Mouse (Mus musculus): ENCODE measurements around the gene Gnl1. TPM values are rescaled to one million over a fixed set of nuclear protein-coding genes. Genes with fewer than 3 reads are reported as not detected.
A peak's percentile ranks its signal among the peaks of the same experiment; 100 is the strongest.

The Gnl1 gene
- polyA plus RNA-seq, 1 experiment from 2014 or later: 25.1 TPM

GRCm38 (mm10) chr17:35963279-35963678 is 16.4 kb upstream of the Gnl1 start:
- H3K9ac ChIP-seq (ENCODE audit: low read length): no peak overlapping the region
- WGBS: 91% methylated on average over 10 of the region's 10 CpGs
- no peaks in the 10 kb centered on the region for H3K27me3 ChIP-seq (ENCODE audit: control insufficient read depth, insufficient read depth, low read length)
- H3K4me2 ChIP-seq (replicated peaks; ENCODE audit: low read depth): no peak overlapping the region
- H3K4me1 ChIP-seq (replicated peaks; ENCODE audit: control insufficient read depth, insufficient read depth): no peaks in the 10 kb centered on the region
- H3K9me3 ChIP-seq (ENCODE audit: control insufficient read depth, low read length): no peaks in the 10 kb centered on the region
- no peak overlapping the region for H3K4me3 ChIP-seq (ENCODE audit: low read depth, low read length)
- peaks cover 44% of the 10 kb centered on the region for H3K36me3 ChIP-seq (ENCODE audit: control insufficient read depth, insufficient read depth, low read length)
- no peak overlapping the region for H3K27ac ChIP-seq (replicated peaks)
- ATAC-seq (ENCODE audit: low FRiP score, low TSS enrichment) (no peak), DNase-seq (ENCODE audit: low spot score) (no peak)
- TF ChIP-seq CTCF (IDR thresholded peaks at IDR 0.05; ENCODE audit: low read depth) (no peak), EP300 (optimal IDR thresholded peaks at IDR 0.05) (no peak)

GRCm38 (mm10) chr17:35967621-35968020 is 12.0 kb upstream of the Gnl1 start:
- 86% methylated on average over 2 of the region's 2 CpGs for WGBS
- DNase-seq (ENCODE audit: low spot score) (no peak), ATAC-seq (ENCODE audit: low FRiP score, low TSS enrichment) (no peak)
- Histone ChIP-seq H3K9me3 (ENCODE audit: control insufficient read depth, low read length) (no peaks in the 10 kb centered on the region), H3K27me3 (ENCODE audit: control insufficient read depth, insufficient read depth, low read length) (no peaks in the 10 kb centered on the region), H3K36me3 (ENCODE audit: control insufficient read depth, insufficient read depth, low read length) (peaks cover 16% of the 10 kb centered on the region; the same call in 1 of the 2 replicates), H3K9ac (ENCODE audit: low read length) (no peak overlapping the region), H3K27ac (replicated peaks) (no peak overlapping the region), H3K4me3 (ENCODE audit: low read depth, low read length) (no peak overlapping the region), H3K4me1 (replicated peaks; ENCODE audit: control insufficient read depth, insufficient read depth) (peaks cover 3% of the 10 kb centered on the region; the same call in 1 of the 2 replicates), H3K4me2 (replicated peaks; ENCODE audit: low read depth) (no peak overlapping the region)
- TF ChIP-seq EP300 (optimal IDR thresholded peaks at IDR 0.05) (no peak), CTCF (IDR thresholded peaks at IDR 0.05; ENCODE audit: low read depth) (no peak)

GRCm38 (mm10) chr17:35969418-35970389 is 9.9 kb upstream of the Gnl1 start, which contains the start of gene Abcf1:
Abcf1 (minus strand) TSS chr17:35969761.
- ATAC-seq (ENCODE audit: low FRiP score, low TSS enrichment): peak; percentile 93
- peak within 1 kb of the TSS; percentile 81 for H3K4me3 ChIP-seq (ENCODE audit: low read depth, low read length)
- peak; percentile 98 for DNase-seq (ENCODE audit: low spot score)

GRCm38 (mm10) chr17:35972131-35972530 is 7.5 kb upstream of the Gnl1 start:
- Histone ChIP-seq H3K9me3 (ENCODE audit: control insufficient read depth, low read length) (no peaks in the 10 kb centered on the region), H3K36me3 (ENCODE audit: control insufficient read depth, insufficient read depth, low read length) (peaks cover 3% of the 10 kb centered on the region; the same call in 1 of the 2 replicates), H3K9ac (ENCODE audit: low read length) (no peak overlapping the region), H3K27ac (replicated peaks) (no peak overlapping the region), H3K4me1 (replicated peaks; ENCODE audit: control insufficient read depth, insufficient read depth) (peaks cover 3% of the 10 kb centered on the region; the same call in 1 of the 2 replicates), H3K4me2 (replicated peaks; ENCODE audit: low read depth) (no peak overlapping the region), H3K4me3 (ENCODE audit: low read depth, low read length) (no peak overlapping the region), H3K27me3 (ENCODE audit: control insufficient read depth, insufficient read depth, low read length) (no peaks in the 10 kb centered on the region)
- no peak for DNase-seq (ENCODE audit: low spot score)
- 39% methylated on average over 1 of the region's 1 CpGs for WGBS
- ATAC-seq (ENCODE audit: low FRiP score, low TSS enrichment): no peak
- TF ChIP-seq CTCF (IDR thresholded peaks at IDR 0.05; ENCODE audit: low read depth) (no peak), EP300 (optimal IDR thresholded peaks at IDR 0.05) (no peak)

More at GRCm38 (mm10) chr17:35969418-35970389, 9.9 kb upstream of the Gnl1 start, which contains the start of gene Abcf1:
- peak within 1 kb of the TSS; percentile 93 for H3K27ac ChIP-seq (replicated peaks)
- H3K9me3 ChIP-seq (ENCODE audit: control insufficient read depth, low read length): no peaks in the 10 kb centered on the region
- H3K4me2 ChIP-seq (replicated peaks; ENCODE audit: low read depth): peak within 1 kb of the TSS; percentile 72
- peaks cover 3% of the 10 kb centered on the region; the same call in 1 of the 2 replicates for H3K36me3 ChIP-seq (ENCODE audit: control insufficient read depth, insufficient read depth, low read length)
- TF ChIP-seq EP300 (optimal IDR thresholded peaks at IDR 0.05): no peak
- no peak for TF ChIP-seq CTCF (IDR thresholded peaks at IDR 0.05; ENCODE audit: low read depth)
- H3K4me1 ChIP-seq (replicated peaks; ENCODE audit: control insufficient read depth, insufficient read depth): peaks cover 3% of the 10 kb centered on the region; the same call in 1 of the 2 replicates
- WGBS: under 1% methylated on average over 62 of the region's 68 CpGs
- no peaks in the 10 kb centered on the region for H3K27me3 ChIP-seq (ENCODE audit: control insufficient read depth, insufficient read depth, low read length)
- H3K9ac ChIP-seq (ENCODE audit: low read length): peak within 1 kb of the TSS; percentile 86

- WGBS: under 1% methylated on average over 37 of the region's 41 CpGs
- Histone ChIP-seq H3K4me1 (replicated peaks; ENCODE audit: control insufficient read depth, insufficient read depth) (peaks cover 3% of the 10 kb centered on the region; the same call in 1 of the 2 replicates), H3K27me3 (ENCODE audit: control insufficient read depth, insufficient read depth, low read length) (no peaks in the 10 kb centered on the region), H3K36me3 (ENCODE audit: control insufficient read depth, insufficient read depth, low read length) (peaks cover 17% of the 10 kb centered on the region), H3K4me2 (replicated peaks; ENCODE audit: low read depth) (peak overlapping the region; percentile 82), H3K9ac (ENCODE audit: low read length) (peak overlapping the region; percentile 81), H3K9me3 (ENCODE audit: control insufficient read depth, low read length) (no peaks in the 10 kb centered on the region), H3K4me3 (ENCODE audit: low read depth, low read length) (peak overlapping the region; percentile 86), H3K27ac (replicated peaks) (peak overlapping the region; percentile 96)
- ATAC-seq (ENCODE audit: low FRiP score, low TSS enrichment) (peak; percentile 45), DNase-seq (ENCODE audit: low spot score) (no peak)
- peak; percentile 20 for TF ChIP-seq EP300 (optimal IDR thresholded peaks at IDR 0.05)
- TF ChIP-seq CTCF (IDR thresholded peaks at IDR 0.05; ENCODE audit: low read depth): peak; percentile 11; the same call in 1 of the 2 replicates
These were observed 745 bp upstream of the Gnl1 start for GRCm38 (mm10) chr17:35978811-35979400.

All from stomach, postnatal 0 days (tissue).